Mouse (Mus musculus) embryonic fibroblast, embryonic 13.5 days (primary cell): ENCODE measurements around the gene Qpctl.

Source experiments
- CTCF ChIP-seq: IDR thresholded peaks from 2 replicates; pipeline ENCODE4 v1.5.1; 2011; ENCODE audit warnings: mild to moderate bottlenecking, control low read depth, low read length, moderate library complexity, borderline replicate concordance; ENCODE audit not compliant: insufficient read depth
- POLR2A ChIP-seq: IDR thresholded peaks from 2 replicates; pipeline ENCODE4 v1.6.1; 2011; ENCODE audit warnings: low read depth, mild to moderate bottlenecking, control low read depth, low read length, moderate library complexity

DNA sequence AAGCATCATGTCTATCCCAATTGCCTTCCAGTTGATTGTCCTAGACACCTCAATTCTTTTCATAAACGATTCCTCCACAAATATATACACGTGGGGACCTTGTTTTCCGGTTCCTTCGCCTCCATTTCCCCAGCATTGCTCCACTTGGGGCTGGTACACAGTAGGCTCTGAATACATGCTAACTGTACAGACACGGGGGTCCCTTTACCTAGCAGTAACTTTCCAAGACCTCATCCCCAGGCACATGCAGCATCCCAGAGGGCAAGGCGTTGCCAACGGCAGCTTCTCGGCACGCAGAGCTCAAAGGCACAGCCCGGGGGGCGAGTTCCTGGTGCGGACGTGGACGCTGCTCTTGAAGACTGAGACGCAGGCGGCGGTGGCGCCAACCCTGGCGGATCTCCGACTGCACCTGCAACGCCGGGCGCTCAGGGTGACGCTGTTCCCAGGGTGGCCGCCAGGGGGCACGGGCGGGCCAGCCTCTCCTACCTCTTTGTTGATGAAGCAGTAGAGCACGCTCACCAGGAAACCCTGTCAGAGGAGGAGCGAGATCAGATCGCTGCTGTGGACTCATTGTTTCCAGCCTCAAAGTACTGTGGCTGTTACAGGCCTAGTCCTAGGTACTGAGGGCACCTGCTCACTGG lies 8.2 kb upstream of the Qpctl start:
- TF ChIP-seq CTCF = peak; percentile 71
- TF ChIP-seq POLR2A = no peak
